Mouse (Mus musculus) 416B (cell line): ENCODE results near the gene Otoa.

Experiments
- DNase-seq: peaks from one replicate; pipeline ENCODE4 v3.0.0; 2011; ENCODE audit warnings: low read depth

The Otoa gene

GRCm38 (mm10) chr7:121082949-121083513 is 1.6 kb downstream of the Otoa start:
- DNase-seq, result no peak

GRCm38 (mm10) chr7:121084840-121085453 is 3.5 kb downstream of the Otoa start:
- no peak for DNase-seq

- DNase-seq, result no peak
Measured at GRCm38 (mm10) chr7:121085500-121085899, 4.0 kb downstream of the Otoa start.

- no peak for DNase-seq
Measured at GRCm38 (mm10) chr7:121088745-121089144, 7.3 kb downstream of the Otoa start.

GRCm38 (mm10) chr7:121090748-121091147 is 9.3 kb downstream of the Otoa start:
- DNase-seq, result peak; percentile 34

- no peak for DNase-seq
Measured at GRCm38 (mm10) chr7:121093026-121093425, 11.6 kb downstream of the Otoa start.

GRCm38 (mm10) chr7:121098614-121099389 is 17.4 kb downstream of the Otoa start:
- no peak for DNase-seq

GRCm38 (mm10) chr7:121107851-121108250 is 26.4 kb downstream of the Otoa start:
- no peak for DNase-seq

- DNase-seq, result no peak
Measured at GRCm38 (mm10) chr7:121111321-121111720, 29.9 kb downstream of the Otoa start.

- DNase-seq, result peak; percentile 33
Measured at GRCm38 (mm10) chr7:121111762-121112161, 30.3 kb downstream of the Otoa start.

GRCm38 (mm10) chr7:121120143-121120818 is 38.8 kb downstream of the Otoa start:
- DNase-seq, result peak; percentile 70

- DNase-seq, result no peak
Measured at GRCm38 (mm10) chr7:121130837-121131236, 49.4 kb downstream of the Otoa start.

GRCm38 (mm10) chr7:121141274-121141673 is 59.8 kb downstream of the Otoa start:
- DNase-seq, result no peak

- no peak for DNase-seq
Measured at GRCm38 (mm10) chr7:121150662-121151061, 69.2 kb downstream of the Otoa start.

- peak; percentile 23 for DNase-seq
Measured at GRCm38 (mm10) chr7:121152186-121152585, 70.7 kb downstream of the Otoa start.

GRCm38 (mm10) chr7:121165616-121166015 is 84.2 kb downstream of the Otoa start:
- DNase-seq, result no peak

GRCm38 (mm10) chr7:121171888-121172287 is 90.4 kb downstream of the Otoa start:
- DNase-seq, result no peak

GRCm38 (mm10) chr7:121187201-121187786 is 105.8 kb downstream of the Otoa start:
- DNase-seq, result no peak

GRCm38 (mm10) chr7:121188976-121189375 is 107.5 kb downstream of the Otoa start:
- DNase-seq, result no peak

- no peak for DNase-seq
Measured at GRCm38 (mm10) chr7:121198933-121199332, 117.5 kb downstream of the Otoa start.

- no peak for DNase-seq
Measured at GRCm38 (mm10) chr7:121211804-121212203, 130.4 kb downstream of the Otoa start.
